Mouse (Mus musculus) liver, embryonic 14.5 days (tissue): ENCODE measurements at regions not wholly inside any gene's neighbourhood (a gene's known extent, or its start where the extent isn't known, plus 50 kb on each side); places are given as distances from the start of the nearest gene placed in this dataset.

Experiments
- ATAC-seq: fragments of 200-750 bp; cut with Nextera tagmentation; 2 replicates; pipeline ENCODE4 v1.8.0; 2017; ENCODE audit warnings: moderate number of reproducible peaks, mild to moderate bottlenecking, moderate library complexity; ENCODE audit not compliant: insufficient read depth
- DNase-seq, 3 experiments: peaks; one replicate each; pipeline ENCODE4 v3.0.0-alpha.2; 2012 to 2013; ENCODE audit warnings: low read depth in 3 of 3, low spot score in 3 of 3
- H3K27ac ChIP-seq: fragments of 300-500 bp; sonication (generic); 2 replicates; pipeline ENCODE4 v1.5.1; 2014; ENCODE audit warnings: moderate library complexity, mild to moderate bottlenecking, control low read depth, inconsistent platforms
- H3K27me3 ChIP-seq: fragments of 300-500 bp; sonication (generic); 2 replicates; pipeline ENCODE4 v1.6.1; 2014; ENCODE audit warnings: mild to moderate bottlenecking, low read length, moderate library complexity; ENCODE audit not compliant: control insufficient read depth, insufficient read depth
- H3K36me3 ChIP-seq: fragments of 300-500 bp; sonication (generic); replicated peaks from 2 replicates; pipeline ENCODE4 v1.6.1; 2014; ENCODE audit warnings: low read depth; ENCODE audit not compliant: control insufficient read depth, insufficient read depth
- H3K4me1 ChIP-seq, 2 experiments: fragments of 200-500 bp in 1 of 2; fragments of 300-500 bp in 1 of 2; sonication (generic) in 1 of 2; replicated peaks; 2 replicates each; pipeline ENCODE4 v1.6.1; 2012 to 2014; ENCODE audit warnings: antibody characterized with exemption in 1 of 2, inconsistent platforms in 1 of 2, low read length in 1 of 2; ENCODE audit not compliant: control insufficient read depth in 2 of 2, insufficient read depth in 2 of 2
- H3K4me2 ChIP-seq: fragments of 300-500 bp; sonication (generic); 2 replicates; pipeline ENCODE4 v1.6.1; 2014; ENCODE audit warnings: low read depth, mild to moderate bottlenecking, control low read depth, moderate library complexity
- H3K4me3 ChIP-seq, 2 experiments: fragments of 200-500 bp in 1 of 2; fragments of 300-500 bp in 1 of 2; sonication (generic) in 1 of 2; 2 replicates each; pipeline ENCODE4 v1.5.1; 2012 to 2014; ENCODE audit warnings: low read depth in 2 of 2, low read length in 2 of 2, mild to moderate bottlenecking in 2 of 2, control low read depth in 1 of 2, inconsistent platforms in 1 of 2, moderate library complexity in 1 of 2; ENCODE audit not compliant: insufficient read depth in 1 of 2
- H3K9ac ChIP-seq: fragments of 300-500 bp; sonication (generic); replicated peaks from 2 replicates; pipeline ENCODE4 v1.6.1; 2014; ENCODE audit warnings: mild to moderate bottlenecking, control low read depth, moderate library complexity
- H3K9me3 ChIP-seq: fragments of 300-500 bp; sonication (generic); 2 replicates; pipeline ENCODE4 v1.6.1; 2016; ENCODE audit warnings: low read length, mixed read lengths; ENCODE audit not compliant: control insufficient read depth
- CTCF ChIP-seq: IDR thresholded peaks from 2 replicates; pipeline ENCODE4 v1.5.1; 2016; ENCODE audit warnings: antibody characterized with exemption, low read depth, control low read depth
- EP300 ChIP-seq: IDR thresholded peaks from 2 replicates; pipeline ENCODE4 v1.6.1; 2016; ENCODE audit warnings: antibody characterized with exemption, low read depth
- WGBS: fragments of 180-500 bp; shearing (Covaris S2); extraction: QIAGEN DNeasy Blood & Tissue Kit; methylation state at CpG from one replicate; pipeline ENCODE4 v1.1.7; 2014; ENCODE audit not compliant: insufficient replicate concordance; 5-methylcytosine and 5-hydroxymethylcytosine counted together

DNA sequence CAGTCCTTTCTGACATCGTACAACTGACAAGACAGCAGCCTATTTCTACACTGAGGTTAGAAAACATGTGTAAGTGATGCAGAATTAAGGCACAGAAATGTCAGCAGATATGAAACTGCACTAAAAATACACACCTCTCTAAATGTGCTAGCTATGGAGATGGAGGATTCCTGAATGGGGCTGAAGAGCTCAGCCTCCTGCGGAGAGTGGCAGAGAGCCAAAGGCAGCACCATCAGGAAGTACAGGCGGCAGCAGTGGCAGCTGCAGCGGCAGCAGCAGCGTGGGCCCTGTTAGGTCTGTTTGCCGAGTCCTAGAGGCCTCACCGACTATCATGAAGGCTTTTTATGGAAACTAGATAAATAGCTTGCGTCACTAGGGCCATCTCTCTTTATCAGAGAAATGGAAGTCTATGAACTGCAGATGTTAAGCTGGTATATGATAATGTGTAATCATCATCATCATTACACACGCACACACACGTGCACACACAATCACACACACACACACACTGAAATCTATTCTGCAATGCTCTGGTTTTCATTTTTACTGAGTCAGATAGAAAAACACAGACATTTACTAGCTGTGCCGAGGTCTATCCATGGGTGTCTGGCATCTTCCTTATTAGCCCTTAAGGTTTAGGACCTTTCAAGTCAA is 83.6 kb upstream of the Tent5a start:
- Histone ChIP-seq H3K4me2 (no peak overlapping the region), H3K27me3 (no peaks in the 10 kb centered on the region), H3K27ac (no peak overlapping the region), H3K4me1 (no peaks in the 10 kb centered on the region; a peak in 1 of 4 replicates), H3K36me3 (no peaks in the 10 kb centered on the region), H3K9me3 (no peaks in the 10 kb centered on the region), H3K4me3 (no peak overlapping the region), H3K9ac (no peak overlapping the region)
- DNase-seq (no peak), ATAC-seq (peak; percentile 48; the same call in 1 of the 2 replicates)
- TF ChIP-seq CTCF (no peak), EP300 (no peak)
- WGBS, result 29% methylated on average over 11 of the region's 11 CpGs

DNA sequence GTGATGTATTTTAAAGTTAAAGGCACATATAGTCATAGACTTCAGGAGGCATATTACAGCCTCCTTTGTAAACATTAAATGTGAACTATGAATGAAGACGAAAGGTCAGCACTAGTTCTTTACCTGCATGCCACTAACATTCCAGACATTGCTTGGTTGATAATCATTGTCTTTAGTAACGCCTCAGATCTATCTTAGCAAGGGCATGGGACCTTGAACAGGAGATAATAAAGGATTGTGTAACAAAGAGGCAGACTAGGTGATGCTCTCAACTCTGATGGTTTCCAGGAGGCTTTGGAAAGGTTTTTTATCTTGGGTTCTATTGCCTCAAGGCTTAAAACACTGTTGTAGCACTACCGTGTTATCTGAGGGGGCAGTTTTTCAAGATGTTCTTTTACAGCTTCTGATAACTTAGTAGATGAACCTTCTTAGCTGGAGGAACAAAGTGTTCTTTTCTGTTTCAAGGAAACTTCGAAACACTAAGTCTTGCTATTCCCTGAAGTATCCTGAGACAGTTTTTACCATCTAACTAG is 82.9 kb upstream of the Tent5a start:
- ATAC-seq, result no peak

DNA sequence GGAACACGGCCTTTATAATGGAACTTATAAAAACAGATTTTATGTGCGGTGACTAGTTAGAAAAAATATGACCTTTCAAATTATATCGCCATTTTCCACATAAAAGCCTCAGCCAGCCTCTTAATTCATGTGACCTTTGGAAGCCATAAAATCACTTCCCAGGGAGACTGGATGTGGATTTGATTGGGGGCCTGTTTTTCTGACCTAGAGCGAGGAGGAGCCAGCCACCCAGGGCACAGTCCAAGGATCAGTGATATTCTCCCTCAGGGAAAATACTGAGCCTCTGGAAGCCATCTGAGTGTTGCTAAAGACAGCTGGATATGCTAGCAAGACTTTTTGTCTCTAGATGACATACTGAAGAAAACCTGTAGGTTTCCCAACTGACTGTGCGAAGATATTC is 81.3 kb upstream of the Tent5a start:
- no peak for ATAC-seq

More for the DNA sequence above, 82.9 kb upstream of the Tent5a start:
- DNase-seq, result peak in 1 of 3 experiments; percentile 4
- Histone ChIP-seq H3K27ac (no peak overlapping the region), H3K4me3 (no peak overlapping the region), H3K36me3 (no peaks in the 10 kb centered on the region), H3K9me3 (no peaks in the 10 kb centered on the region), H3K27me3 (no peaks in the 10 kb centered on the region), H3K9ac (no peak overlapping the region), H3K4me1 (no peaks in the 10 kb centered on the region; a peak in 1 of 4 replicates), H3K4me2 (no peak overlapping the region)
- WGBS, result 34% methylated on average over 4 of the region's 4 CpGs
- TF ChIP-seq EP300, result no peak
- no peak for TF ChIP-seq CTCF

DNA sequence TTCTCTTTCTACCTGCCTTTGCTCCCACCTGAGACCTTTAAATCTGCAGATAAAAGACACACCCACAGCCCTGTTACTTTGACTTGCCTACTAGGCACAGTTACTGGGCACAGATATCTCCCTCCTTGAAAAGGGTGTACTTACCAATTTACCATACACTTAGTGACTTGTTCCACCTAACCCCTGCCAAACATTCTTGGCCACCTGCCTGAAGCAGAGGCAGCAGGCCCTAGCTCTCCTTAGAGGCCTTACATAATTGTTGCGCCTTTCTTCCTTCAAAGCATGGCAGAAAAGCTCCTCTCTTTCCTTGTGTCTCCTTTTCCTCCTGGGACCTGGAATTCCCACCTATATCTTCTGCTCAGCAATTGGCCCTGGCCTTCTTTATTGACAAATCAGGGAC is 80.4 kb upstream of the Tent5a start:
- Histone ChIP-seq H3K36me3 (no peaks in the 10 kb centered on the region), H3K27me3 (no peaks in the 10 kb centered on the region), H3K4me2 (no peak overlapping the region), H3K4me1 (no peaks in the 10 kb centered on the region; a peak in 1 of 4 replicates), H3K9ac (no peak overlapping the region), H3K4me3 (no peak overlapping the region), H3K27ac (no peak overlapping the region), H3K9me3 (no peaks in the 10 kb centered on the region)
- TF ChIP-seq EP300 (no peak), CTCF (no peak)
- ATAC-seq, result no peak
- no peak for DNase-seq
- 76% methylated on average over 1 of the region's 1 CpGs for WGBS

More for the DNA sequence above, 81.3 kb upstream of the Tent5a start:
- Histone ChIP-seq H3K4me1 (no peaks in the 10 kb centered on the region; a peak in 1 of 4 replicates), H3K4me3 (no peak overlapping the region), H3K36me3 (no peaks in the 10 kb centered on the region), H3K9ac (no peak overlapping the region), H3K27ac (no peak overlapping the region), H3K27me3 (no peaks in the 10 kb centered on the region), H3K4me2 (no peak overlapping the region), H3K9me3 (no peaks in the 10 kb centered on the region)
- DNase-seq, result no peak
- TF ChIP-seq CTCF (no peak), EP300 (no peak)
- 60% methylated on average over 5 of the region's 5 CpGs for WGBS

DNA sequence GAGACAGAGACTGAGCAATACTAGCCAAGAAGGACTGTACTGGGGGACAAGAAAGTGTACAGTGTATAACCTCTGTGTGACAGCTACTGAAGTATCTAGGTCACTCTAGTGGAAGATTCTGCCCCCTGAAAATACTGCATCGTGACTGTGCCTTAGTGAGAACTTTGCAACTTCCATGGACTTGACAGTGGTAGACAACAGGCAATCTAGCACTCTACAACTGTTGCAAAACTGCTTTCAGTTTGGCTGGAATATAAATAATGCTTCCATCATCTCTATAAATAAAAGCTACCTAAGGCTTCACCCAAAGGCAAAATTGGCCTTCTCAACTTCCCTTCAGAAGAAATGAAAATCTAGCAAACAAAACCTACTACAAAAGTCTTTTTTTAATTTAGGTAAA is 74.6 kb upstream of the Tent5a start:
- Histone ChIP-seq H3K4me1 (no peaks in the 10 kb centered on the region), H3K9ac (no peak overlapping the region), H3K27ac (no peak overlapping the region), H3K4me2 (no peak overlapping the region), H3K27me3 (no peaks in the 10 kb centered on the region), H3K36me3 (no peaks in the 10 kb centered on the region), H3K4me3 (no peak overlapping the region), H3K9me3 (no peaks in the 10 kb centered on the region)
- no peak for DNase-seq
- no peak for ATAC-seq
- TF ChIP-seq EP300 (no peak), CTCF (no peak)
- WGBS, result 41% methylated on average over 1 of the region's 1 CpGs
